Mouse (Mus musculus) testis, adult 2 months (tissue): ENCODE results near the gene Sox1.

ENCODE experiments used
- CTCF ChIP-seq: fragments of 200-500 bp; IDR thresholded peaks from 2 replicates; pipeline ENCODE4 v1.5.1; 2012; ENCODE audit warnings: low read depth, mild to moderate bottlenecking, inconsistent platforms, low read length, moderate library complexity; ENCODE audit not compliant: control insufficient read depth, insufficient read depth, insufficient replicate concordance
- POLR2A ChIP-seq: fragments of 200-500 bp; IDR thresholded peaks from 2 replicates; pipeline ENCODE4 v1.6.1; 2012; ENCODE audit warnings: low read depth, mild to moderate bottlenecking, inconsistent platforms, low read length, moderate library complexity; ENCODE audit not compliant: control insufficient read depth

- TF ChIP-seq CTCF (no peak), POLR2A (no peak)
These were observed 602 bp upstream of the Sox1 start for GRCm38 (mm10) chr8:12394385-12395000.
